13 mouse cellular contexts compared by ENCODE assay signal in the genomic region with DNA sequence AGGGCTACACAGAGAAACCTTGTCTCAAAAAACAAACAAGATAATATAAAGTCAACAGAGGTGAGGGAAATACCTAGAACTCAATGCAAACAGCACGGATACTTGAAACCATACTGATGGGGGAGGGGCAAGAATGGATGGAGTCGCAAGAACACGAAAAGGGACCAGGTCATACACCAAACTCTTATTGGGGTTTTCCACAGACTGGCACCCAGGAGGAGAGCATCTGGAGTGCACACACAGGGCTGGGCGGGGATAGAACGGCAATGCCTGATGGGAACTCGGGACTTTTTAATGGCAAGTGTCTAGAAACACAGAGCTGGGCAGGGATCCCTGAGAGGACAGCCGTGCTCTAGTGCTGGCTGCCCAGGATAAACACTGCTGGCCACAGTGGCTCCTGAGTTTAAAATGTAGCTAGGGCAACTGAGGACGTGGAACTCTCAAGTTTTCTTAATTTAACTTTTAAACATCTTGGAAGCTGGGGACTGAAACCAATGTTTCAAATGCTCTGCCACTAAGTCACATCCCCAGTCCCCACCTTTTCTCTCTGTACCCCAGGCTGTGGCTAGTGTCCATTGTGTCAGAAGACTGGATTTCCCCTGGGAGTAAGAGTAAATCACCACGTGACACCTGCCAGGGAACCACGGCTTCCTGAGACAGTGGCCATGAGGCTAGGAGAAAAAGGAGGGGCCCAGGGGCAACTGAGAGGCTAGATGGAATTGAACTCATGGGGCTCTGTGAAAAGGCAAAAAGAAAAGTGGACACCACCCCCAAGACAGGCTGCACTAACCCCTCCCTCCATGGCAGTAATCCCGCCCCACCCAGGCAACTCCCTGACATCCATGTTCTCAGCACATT.
A peak's percentile ranks its signal among the peaks of the same experiment; 100 is the strongest.
DNase-seq lines count a peak whose midpoint lies in the region; ATAC-seq and TF ChIP-seq lines count a peak whose summit lies in the region.
"Had no signal": no experiment of that assay in that cellular context is flagged by ENCODE, and none has a peak within 500 bp of the region (broad histone marks: within the 10 kb centered on the region; RNA-seq: fewer than 3 reads in every experiment).

No protein-coding gene starts in this region.

- DNase-seq in heart, adult 11 months = peak; percentile 96
- DNase-seq in heart, adult 9 months (ENCODE audit: low spot score in 2 of 2) = no peak
- no peak for DNase-seq in neural tube, embryonic 10.5 days (ENCODE audit: extremely low spot score, low spot score)
- DNase-seq in urinary bladder, postnatal 36 days (ENCODE audit: low spot score in 2 of 2) = no peak
- DNase-seq: right cerebral cortex, postnatal 14 days had no signal

- no peak for TF ChIP-seq POLR2A in myocyte (IDR thresholded peaks at IDR 0.05; ENCODE audit: insufficient read length, low read depth)

- H3K4me1 ChIP-seq in kidney, embryonic 16.5 days (ENCODE audit: insufficient read depth, low read length) = peaks cover 78% of the 10 kb centered on the region
- peaks cover 63% of the 10 kb centered on the region for H3K4me1 ChIP-seq in kidney, embryonic 14.5 days (ENCODE audit: control insufficient read depth, insufficient read depth, low read length)
- peaks cover 85% of the 10 kb centered on the region for H3K4me1 ChIP-seq in neural tube, embryonic 15.5 days

- H3ac ChIP-seq in myocyte (ENCODE audit: control insufficient read depth, insufficient read length) = no peak overlapping the region

- 0 out of 2 replicates have a peak overlapping the region, but pooled peaks have one; percentile 15 for H3K9ac ChIP-seq in kidney, embryonic 16.5 days (replicated peaks; ENCODE audit: low read length)
- H3K9ac ChIP-seq in kidney, embryonic 14.5 days (ENCODE audit: low read depth, low read length) = no peak overlapping the region
- H3K9ac ChIP-seq in neural tube, embryonic 15.5 days (replicated peaks) = no peak overlapping the region
- H3K9ac ChIP-seq: hindbrain, embryonic 12.5 days; liver, embryonic 15.5 days had no signal

- WGBS in kidney, embryonic 16.5 days = 51% methylated on average over 11 of the region's 11 CpGs
- WGBS in kidney, embryonic 14.5 days = 49% methylated on average over 11 of the region's 11 CpGs
- 61% methylated on average over 11 of the region's 11 CpGs for WGBS in neural tube, embryonic 15.5 days

- no peak overlapping the region for H3K4me3 ChIP-seq in kidney, embryonic 16.5 days (ENCODE audit: low read length)
- H3K4me3 ChIP-seq in kidney, embryonic 14.5 days (ENCODE audit: low read length) = no peak overlapping the region
- no peak overlapping the region for H3K4me3 ChIP-seq in neural tube, embryonic 15.5 days (replicated peaks)
- no peak overlapping the region for H3K4me3 ChIP-seq in myocyte
- H3K4me3 ChIP-seq: erythroblast, embryonic 14.5 days; hindbrain, embryonic 12.5 days; liver, embryonic 15.5 days had no signal

- peak overlapping the region; percentile 21 for H3K27ac ChIP-seq in kidney, embryonic 16.5 days (ENCODE audit: low read length)
- no peak overlapping the region for H3K27ac ChIP-seq in kidney, embryonic 14.5 days (ENCODE audit: low read depth, low read length)
- H3K27ac ChIP-seq in neural tube, embryonic 15.5 days (replicated peaks) = 0 out of 2 replicates have a peak overlapping the region, but pooled peaks have one; percentile 33
- H3K27ac ChIP-seq: hindbrain, embryonic 12.5 days; liver, embryonic 15.5 days had no signal

- H3K9me3 ChIP-seq in kidney, embryonic 16.5 days (ENCODE audit: low read length) = no peaks in the 10 kb centered on the region
- H3K9me3 ChIP-seq in kidney, embryonic 14.5 days (ENCODE audit: control insufficient read depth, low read length) = no peaks in the 10 kb centered on the region
- no peaks in the 10 kb centered on the region for H3K9me3 ChIP-seq in neural tube, embryonic 15.5 days (replicated peaks)
- H3K9me3 ChIP-seq: hindbrain, embryonic 12.5 days; liver, embryonic 15.5 days had no signal

- peaks cover 87% of the 10 kb centered on the region for H3K79me2 ChIP-seq in myocyte (ENCODE audit: control insufficient read depth, insufficient read depth)

- no peak for ATAC-seq in kidney, embryonic 16.5 days (ENCODE audit: low FRiP score, low TSS enrichment)
- no peak for ATAC-seq in kidney, embryonic 14.5 days (ENCODE audit: low FRiP score, low TSS enrichment)
- no peak for ATAC-seq in neural tube, embryonic 15.5 days (ENCODE audit: low FRiP score)
- ATAC-seq: intestine, postnatal 0 days had no signal

- H3K4me2 ChIP-seq in kidney, embryonic 16.5 days (replicated peaks; ENCODE audit: low read depth, low read length) = no peak overlapping the region
- no peak overlapping the region for H3K4me2 ChIP-seq in kidney, embryonic 14.5 days (replicated peaks; ENCODE audit: low read depth, low read length)
- H3K4me2 ChIP-seq in neural tube, embryonic 15.5 days = no peak overlapping the region
- peak overlapping the region; percentile 32 for H3K4me2 ChIP-seq in myocyte (ENCODE audit: low read depth)
- H3K4me2 ChIP-seq: hindbrain, embryonic 12.5 days; liver, embryonic 15.5 days had no signal

- H3K36me3 ChIP-seq in kidney, embryonic 16.5 days (ENCODE audit: insufficient read depth, low read length) = peaks cover 7% of the 10 kb centered on the region; the same call in 1 of the 2 replicates
- H3K36me3 ChIP-seq in kidney, embryonic 14.5 days (ENCODE audit: control insufficient read depth, insufficient read depth, low read length) = peaks cover 34% of the 10 kb centered on the region; the same call in 1 of the 2 replicates
- H3K36me3 ChIP-seq in neural tube, embryonic 15.5 days = no peaks in the 10 kb centered on the region
- peaks cover 5% of the 10 kb centered on the region for H3K36me3 ChIP-seq in myocyte (ENCODE audit: control insufficient read depth, insufficient read depth)

- H3K27me3 ChIP-seq in kidney, embryonic 16.5 days (ENCODE audit: insufficient read depth, low read length) = no peaks in the 10 kb centered on the region
- no peaks in the 10 kb centered on the region for H3K27me3 ChIP-seq in kidney, embryonic 14.5 days (ENCODE audit: control insufficient read depth, insufficient read depth, low read length)
- no peaks in the 10 kb centered on the region for H3K27me3 ChIP-seq in neural tube, embryonic 15.5 days (replicated peaks)
- H3K27me3 ChIP-seq in myocyte (ENCODE audit: control insufficient read depth, insufficient read depth, insufficient read length) = no peaks in the 10 kb centered on the region
- H3K27me3 ChIP-seq: hindbrain, embryonic 12.5 days; liver, embryonic 15.5 days had no signal

TF ChIP-seq in myocyte, 11 proteins besides CTCF, POLR2A, EP300 and RAD21:
- TF ChIP-seq E2F4 (IDR thresholded peaks at IDR 0.05; ENCODE audit: insufficient read depth) (no peak), CEBPB (IDR thresholded peaks at IDR 0.05; ENCODE audit: insufficient read depth, poor library complexity, severe bottlenecking) (no peak), MYOD1 (IDR thresholded peaks at IDR 0.05; ENCODE audit: control insufficient read depth in 1 of 3, insufficient read length in 2 of 3, low read depth in 2 of 3) (no peak), USF1 (IDR thresholded peaks at IDR 0.05; ENCODE audit: low read depth) (no peak), MYOG (IDR thresholded peaks at IDR 0.05; ENCODE audit: control insufficient read depth in 1 of 3, insufficient read depth in 1 of 3, insufficient read length in 2 of 3, low read depth in 2 of 3) (no peak), REST (IDR thresholded peaks at IDR 0.05; ENCODE audit: insufficient read depth, insufficient read length) (no peak), TCF3 (IDR thresholded peaks at IDR 0.05; ENCODE audit: insufficient read length, low read depth) (no peak), POLR2AphosphoS2 (IDR thresholded peaks at IDR 0.05; ENCODE audit: insufficient read length, low read depth) (no peak), SRF (IDR thresholded peaks at IDR 0.05; ENCODE audit: control insufficient read depth, insufficient read length, low read depth) (no peak), TCF12 (IDR thresholded peaks at IDR 0.05; ENCODE audit: insufficient read depth, poor library complexity, severe bottlenecking) (no peak), MAX (IDR thresholded peaks at IDR 0.05; ENCODE audit: low read depth) (no peak)
